Mouse (Mus musculus) small intestine, adult 2 months (tissue): ENCODE measurements around the gene Rragc.

Experiments used
- CTCF ChIP-seq: fragments of 200-500 bp; IDR thresholded peaks from 2 replicates; pipeline ENCODE4 v1.5.1; 2012; ENCODE audit warnings: low read depth, mild to moderate bottlenecking, control low read depth, inconsistent platforms, low read length, moderate library complexity, mixed read lengths; ENCODE audit not compliant: insufficient replicate concordance, insufficient read length; ENCODE audit errors: extremely low read depth
- POLR2A ChIP-seq: fragments of 200-500 bp; IDR thresholded peaks from 2 replicates; pipeline ENCODE4 v1.6.1; 2012; ENCODE audit warnings: low read depth, mild to moderate bottlenecking, control low read depth, inconsistent platforms, low read length, moderate library complexity

DNA sequence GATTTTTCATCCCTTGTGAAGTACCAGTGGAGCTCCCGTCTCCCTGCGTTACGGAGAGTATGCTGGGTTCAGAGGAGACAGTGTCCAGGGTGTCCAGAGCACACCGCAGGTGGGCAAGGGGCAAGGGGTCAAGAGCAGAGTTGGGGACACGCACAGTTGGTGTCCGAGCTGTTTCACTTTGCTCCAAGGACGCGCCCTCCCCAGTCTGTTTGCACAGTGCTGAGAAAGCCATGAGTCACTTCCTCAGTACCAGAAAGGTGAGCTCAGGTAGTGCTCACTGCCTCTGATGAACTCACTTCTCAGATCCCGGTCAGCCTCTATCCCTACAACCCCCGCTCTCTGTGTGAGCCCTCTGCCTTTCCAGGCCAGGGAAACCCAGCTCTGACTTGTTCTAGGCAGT, 32.4 kb downstream of the Rragc start:
- TF ChIP-seq CTCF (no peak), POLR2A (no peak)
